Mouse (Mus musculus): ENCODE results near the gene Stx12.
"Not testable (repeated sequence)": the region's sequence is repeated elsewhere in the genome, so short reads cannot be mapped to it uniquely, and the experiment has no call there.

Gene Stx12

DNA sequence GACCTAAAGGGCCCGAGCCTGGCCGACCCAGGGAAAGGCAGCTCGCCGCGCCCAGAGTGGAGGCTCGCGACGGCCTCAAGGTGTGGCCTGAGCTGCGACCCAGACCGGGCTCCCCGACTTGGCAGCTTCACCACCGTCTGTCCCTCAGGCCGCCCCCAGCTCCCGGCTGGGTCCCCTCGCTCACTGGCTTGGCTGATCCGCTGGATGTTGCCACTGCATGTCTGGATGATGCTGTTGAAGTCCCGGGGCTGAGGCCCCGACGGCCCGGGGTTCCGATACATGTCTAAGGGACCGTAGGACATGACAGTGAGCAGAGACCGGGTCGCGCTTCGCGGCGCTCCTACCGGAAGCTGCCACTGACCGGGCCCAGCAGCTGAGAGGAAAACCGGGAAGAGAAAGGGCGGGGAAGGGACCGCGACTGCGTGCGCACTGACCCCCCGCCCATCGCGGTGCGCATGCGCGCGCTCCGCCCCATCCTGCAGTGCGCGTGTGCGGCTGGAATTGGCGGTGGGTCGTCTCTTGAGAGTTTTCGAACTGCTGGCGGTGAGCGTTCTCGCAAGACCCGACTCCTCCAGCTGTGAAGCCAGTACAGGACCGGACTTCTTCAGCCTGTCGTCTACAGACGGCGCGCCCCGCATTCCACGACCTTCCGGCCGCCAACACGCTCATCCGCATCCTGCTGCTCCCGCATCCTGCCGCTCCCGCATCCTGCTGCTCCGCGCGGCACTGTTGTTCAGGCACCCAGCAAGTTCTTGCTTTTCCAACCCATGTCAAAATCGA, at the start of gene Stx12:
Stx12 (minus strand) TSS at position 446 of the 780 bp plus-strand sequence.
- CTCF ChIA-PET, result no interaction called here

DNA sequence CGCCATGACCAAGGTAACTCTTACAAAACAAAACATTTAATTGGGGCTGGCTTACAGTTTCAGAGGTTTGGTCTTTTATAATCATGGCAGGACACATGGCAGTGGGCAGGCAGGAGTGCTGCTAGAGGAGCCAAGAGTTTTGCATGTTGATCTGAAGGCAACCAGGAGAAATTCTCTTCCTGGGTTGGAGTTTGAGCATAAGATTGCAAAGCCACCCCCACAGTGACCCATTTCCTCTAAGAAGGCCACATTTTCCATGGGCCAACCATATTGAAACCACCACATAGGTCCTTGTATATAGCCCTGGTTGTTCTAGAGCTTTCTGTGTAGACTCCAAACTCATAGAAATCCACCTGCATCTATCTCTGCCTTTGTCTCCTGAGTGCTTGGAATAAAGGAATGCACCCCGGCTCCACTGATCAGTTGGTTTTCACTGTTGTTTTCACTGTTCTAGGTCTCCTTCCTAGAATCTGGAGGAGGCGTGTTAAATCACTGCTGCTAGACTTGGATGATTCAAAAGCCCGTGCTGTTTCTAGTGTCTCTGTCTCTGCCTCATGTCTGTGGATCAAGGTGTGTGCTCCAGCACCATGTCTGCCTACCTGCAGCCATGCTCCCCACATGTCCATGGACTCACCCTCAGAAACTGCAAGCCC, 48.6 kb upstream of the Stx12 start:
- CTCF ChIA-PET, result interaction anchor here (0.7 kb wide), 1 partner anchor 397 kb away, joined by 6 read pairs; no protein-coding TSS in a partner anchor

DNA sequence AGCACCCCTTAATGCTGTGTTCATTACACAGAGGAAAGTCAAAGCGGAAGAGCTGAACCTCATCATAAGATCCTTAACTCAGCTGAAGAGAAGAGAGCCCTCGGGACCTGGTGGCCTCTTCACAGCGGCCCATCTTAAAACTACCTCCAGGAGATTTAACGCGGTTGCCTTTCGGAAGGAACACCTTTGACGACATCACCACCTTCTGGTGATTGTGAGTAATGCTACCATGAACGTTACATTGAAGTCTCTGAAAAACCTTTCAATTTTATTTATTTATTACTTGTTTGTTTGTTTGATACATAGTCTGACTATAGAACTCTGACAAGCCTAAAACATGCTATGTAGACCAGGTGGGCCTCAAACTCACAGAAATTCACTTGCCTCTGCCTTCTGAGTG, 46.5 kb upstream of the Stx12 start:
- CTCF ChIA-PET, result no interaction called here

DNA sequence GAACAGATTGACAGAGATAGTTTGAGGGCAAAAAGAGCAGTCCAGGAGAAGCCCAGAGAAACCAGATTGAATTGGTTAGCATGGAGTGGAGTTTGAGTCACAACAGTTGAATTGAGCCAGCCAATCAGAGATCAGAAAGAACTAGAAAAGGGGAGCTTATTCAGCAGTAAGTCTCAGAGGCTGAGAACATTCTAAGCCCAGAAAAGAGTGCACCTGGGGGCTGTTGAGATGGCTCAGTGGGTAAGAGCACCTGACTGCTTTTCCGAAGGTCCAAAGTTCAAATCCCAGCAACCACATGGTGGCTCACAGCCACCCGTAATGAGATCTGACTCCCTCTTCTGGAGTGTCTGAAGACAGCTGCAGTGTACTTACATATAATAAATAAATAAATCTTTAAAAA, 42.2 kb upstream of the Stx12 start:
- CTCF ChIA-PET, result interaction anchor here (0.7 kb wide), 1 partner anchor 55 kb away, joined by 6 read pairs; no protein-coding TSS in a partner anchor

DNA sequence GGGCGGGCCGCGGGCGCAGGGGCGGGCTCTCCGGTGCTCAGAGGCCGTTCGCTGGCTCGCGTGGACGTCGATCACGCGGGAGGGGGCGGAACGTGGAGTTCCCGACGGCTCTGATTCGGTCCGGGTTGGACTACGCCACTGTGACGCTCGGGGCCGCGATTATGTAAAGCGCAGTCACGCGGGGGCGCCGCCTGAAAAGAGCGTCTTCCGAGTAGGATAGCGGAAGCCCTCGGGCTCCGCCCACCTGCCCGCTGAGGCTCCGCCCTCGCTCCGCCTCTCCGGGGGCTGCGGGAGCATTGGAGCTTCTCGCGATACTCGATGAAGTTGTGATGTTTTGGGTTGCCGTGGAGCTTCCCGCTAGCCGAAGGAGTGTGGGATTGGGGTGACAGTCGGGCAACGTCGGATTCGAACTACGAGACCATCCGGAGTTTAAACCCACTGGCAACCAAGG, 38.3 kb upstream of the Stx12 start, which contains the start of gene Fam76a:
Fam76a (minus strand) TSS at position 1 of the 451 bp plus-strand sequence.
- CTCF ChIA-PET, result no interaction called here

DNA sequence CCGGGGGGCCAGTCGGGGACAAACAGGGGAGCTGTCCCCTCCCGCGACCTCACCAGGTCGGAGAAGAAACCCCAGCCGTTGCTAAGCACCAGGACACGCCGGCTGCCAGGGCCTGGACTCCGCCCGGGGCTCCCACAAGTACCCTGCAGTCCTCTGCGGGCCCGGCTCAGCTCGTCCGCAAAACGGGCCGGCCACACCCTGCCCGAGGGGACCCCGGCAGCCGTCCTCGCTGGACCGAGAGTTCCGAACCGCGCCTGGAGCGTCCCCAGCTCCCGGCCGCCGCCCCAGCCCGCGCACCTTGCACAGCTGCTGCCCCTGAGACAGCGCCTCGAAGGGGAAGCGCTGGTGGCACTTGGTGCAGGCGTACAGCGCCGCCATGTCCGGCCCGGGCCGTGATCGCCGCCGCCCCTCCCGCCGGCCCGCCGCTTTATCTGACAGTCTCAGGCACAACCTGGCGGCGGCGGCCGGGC, 37.8 kb upstream of the Stx12 start:
- CTCF ChIA-PET, result no interaction called here

DNA sequence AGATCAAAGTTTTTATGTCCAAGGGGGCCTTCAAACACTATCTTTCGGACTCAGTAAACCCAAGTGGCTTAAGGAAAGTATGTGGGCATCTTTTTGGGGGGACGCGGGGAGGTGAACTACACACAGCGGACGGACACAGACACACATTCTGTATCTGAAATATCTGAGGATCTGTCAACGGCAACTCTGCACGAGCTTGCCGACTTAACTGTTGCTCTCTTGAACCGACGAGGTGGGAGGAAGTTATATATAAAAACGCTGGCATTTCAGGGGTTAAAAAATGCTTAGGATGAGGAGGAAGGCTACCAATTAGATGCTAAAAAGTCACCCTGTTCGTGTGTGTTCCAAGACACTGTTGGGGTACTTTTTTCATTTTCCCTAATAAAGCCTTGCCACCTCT, 37.2 kb upstream of the Stx12 start:
- CTCF ChIA-PET, result interaction anchor here (0.6 kb wide), 1 partner anchor 375 kb away, joined by 4 read pairs; no protein-coding TSS in a partner anchor

DNA sequence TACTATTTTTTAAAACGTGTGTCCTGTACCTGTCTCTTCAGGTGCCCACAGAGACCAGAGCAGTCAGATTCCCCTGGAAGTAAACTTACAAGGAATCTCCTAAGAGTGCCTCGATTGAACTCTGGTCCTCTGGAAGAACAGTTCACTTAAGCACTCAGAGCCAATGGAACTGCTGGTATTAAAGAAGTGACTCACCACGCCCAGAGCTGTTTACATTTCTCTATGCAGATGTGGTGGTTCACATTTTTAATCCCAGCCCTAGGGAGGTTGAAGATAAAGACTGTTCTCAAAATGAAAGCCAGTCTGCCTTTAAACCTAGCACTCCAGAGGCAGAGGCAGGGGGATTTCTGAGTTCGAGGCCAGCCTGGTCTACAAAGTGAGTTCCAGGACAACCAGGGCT, 35.9 kb upstream of the Stx12 start:
- CTCF ChIA-PET, result no interaction called here

DNA sequence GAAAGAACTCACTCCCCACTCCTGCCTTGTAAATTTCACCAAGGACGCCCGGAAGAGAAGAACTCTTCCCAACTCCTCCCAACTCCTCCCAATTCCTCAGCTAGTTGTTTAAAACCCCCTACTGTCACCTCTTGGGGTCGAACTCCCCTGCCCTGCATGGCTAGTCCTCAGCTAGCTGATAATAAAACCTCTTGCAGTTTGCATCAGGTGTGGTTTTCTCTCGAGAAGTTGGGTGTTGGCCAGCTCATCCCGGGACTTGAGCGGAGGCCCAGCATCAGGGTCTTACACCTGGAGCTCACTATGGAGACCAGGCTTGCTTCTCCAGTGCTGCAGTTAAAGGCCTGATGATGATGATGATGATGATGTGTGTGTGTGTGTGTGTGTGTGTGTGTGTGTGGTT, 34.2 kb upstream of the Stx12 start:
- CTCF ChIA-PET, result not testable (repeated sequence)

DNA sequence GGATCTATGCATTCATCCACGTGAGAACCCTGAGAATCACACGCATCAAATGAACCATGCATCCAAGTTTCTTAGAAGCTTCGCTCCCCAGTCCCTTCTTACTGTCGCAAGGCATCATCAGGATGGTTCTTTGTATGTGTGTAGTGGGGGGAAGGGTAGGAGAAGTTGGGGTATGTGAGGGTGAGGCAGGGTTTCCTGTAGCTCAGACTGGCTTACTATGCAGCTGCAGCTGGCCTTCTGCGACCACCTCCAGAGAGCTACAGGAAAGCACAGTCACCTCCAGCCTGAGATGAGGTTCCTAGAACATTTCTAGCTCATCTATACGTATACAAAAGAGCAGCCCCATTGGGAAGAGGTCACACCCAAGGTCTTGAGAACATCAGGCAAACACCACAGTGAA, 27.8 kb upstream of the Stx12 start:
- CTCF ChIA-PET, result no interaction called here

DNA sequence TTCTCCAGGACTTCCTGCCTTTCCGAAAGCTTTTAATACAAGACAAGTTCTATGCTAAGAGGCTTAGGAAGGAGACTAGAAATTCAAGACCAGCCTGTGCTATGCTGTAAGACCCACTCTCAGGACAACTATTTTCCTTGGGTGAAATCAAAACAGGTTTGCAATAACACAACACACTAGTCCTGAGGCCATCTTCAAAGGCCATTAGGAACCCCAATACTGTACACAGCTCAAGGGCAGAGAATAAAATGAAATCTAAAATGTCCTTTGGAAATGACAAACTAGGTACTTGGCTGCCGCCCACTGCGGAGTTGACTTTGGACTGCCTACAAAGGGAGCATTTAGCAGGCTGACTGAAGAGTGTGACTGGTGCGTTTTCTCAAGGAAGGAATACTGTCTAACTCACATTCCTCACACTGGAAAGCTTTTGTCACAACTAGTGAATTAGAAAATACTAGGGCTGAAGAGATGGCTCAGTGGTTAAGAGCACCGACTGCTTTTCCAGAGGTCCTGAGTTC, 21.6 kb upstream of the Stx12 start:
- CTCF ChIA-PET, result no interaction called here

DNA sequence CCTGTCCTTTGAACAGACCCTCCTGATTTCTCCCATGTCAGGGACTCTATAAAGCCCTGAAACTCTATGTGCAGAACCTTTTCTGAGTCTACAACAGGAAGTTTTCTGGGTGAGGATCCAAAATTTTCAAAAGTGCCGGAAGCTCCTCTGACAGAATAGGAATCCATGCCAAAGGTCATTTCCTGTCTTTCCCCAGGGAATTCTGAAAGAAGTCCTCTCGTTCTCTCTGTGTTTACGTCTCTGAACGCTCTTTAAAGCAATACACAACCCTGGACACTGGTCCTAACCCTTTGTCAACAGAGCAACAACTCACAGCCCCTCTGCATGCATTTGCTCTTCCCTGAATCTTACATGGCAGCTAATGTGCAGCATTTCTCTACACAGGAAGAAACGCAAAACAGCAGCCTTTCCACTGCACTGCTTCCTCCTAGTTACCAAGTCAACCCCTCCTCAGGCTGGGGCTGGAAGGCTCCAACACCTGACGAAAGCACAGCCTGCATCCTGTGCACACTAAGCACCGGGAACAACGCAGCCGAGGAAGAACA, 20.5 kb upstream of the Stx12 start:
- CTCF ChIA-PET, result interaction anchor here (0.5 kb wide), 1 partner anchor 107 kb away, joined by 5 read pairs; no protein-coding TSS in a partner anchor

DNA sequence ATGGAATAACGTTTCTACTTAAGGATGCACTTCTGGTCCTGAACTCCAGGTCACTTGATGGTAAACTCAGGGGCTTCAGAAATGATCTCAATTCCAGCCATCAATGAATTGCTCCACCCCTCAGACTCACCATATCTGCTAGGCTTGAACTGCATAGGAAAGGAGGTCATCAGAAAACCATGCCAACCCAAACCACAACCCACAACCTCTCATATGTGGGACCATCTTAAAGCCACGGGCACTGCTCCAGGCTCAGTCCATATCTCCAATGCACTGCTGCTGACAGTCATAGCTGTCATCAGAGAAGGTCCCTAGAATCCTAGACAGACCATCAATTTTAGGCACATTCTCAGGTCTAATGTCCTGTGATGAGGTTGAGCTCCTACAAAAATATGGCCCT, 19.8 kb upstream of the Stx12 start:
- CTCF ChIA-PET, result interaction anchor here (0.5 to 0.6 kb wide), 2 partner anchors 106 to 331 kb away, joined by 5 to 26 read pairs; no protein-coding TSS in a partner anchor

DNA sequence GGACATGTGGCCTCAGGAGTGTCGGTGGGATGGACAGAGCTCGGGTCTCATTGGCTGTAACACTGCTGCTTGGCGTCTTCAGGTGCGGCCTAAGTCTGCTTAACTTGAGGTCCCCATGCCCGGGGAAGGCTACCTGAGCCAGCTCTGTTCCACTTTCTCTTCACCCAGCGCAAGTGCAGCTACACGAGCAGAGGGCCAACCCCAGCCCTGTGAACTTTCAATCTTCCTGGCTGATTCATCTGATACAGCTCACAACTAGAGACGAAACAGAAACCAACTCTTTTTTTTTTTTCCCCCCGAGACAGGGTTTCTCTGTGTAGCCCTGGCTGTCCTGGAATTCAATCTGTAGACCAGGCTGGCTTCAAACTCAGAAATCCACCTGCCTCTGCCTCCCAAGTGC, 13.9 kb upstream of the Stx12 start:
- CTCF ChIA-PET, result no interaction called here

DNA sequence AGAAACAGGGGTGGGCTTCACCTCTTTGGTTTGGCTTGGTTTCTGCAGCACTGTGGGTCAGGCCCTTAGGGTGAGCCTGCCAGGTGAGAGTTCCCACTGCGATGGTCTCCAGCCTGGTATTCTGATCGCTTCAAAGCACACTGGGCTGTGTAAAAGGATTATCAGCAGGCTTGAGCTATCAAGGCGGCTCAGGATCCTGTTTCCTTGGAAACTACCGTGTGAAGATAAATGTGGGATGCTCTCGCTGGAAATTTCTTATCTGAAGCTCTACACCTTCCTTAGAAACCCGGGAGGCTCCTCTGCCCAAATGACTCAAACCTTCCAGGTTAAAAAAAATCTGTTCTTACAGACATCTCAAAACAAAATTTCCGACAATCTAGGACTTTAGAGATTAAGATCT, 10.1 kb upstream of the Stx12 start:
- CTCF ChIA-PET, result no interaction called here

DNA sequence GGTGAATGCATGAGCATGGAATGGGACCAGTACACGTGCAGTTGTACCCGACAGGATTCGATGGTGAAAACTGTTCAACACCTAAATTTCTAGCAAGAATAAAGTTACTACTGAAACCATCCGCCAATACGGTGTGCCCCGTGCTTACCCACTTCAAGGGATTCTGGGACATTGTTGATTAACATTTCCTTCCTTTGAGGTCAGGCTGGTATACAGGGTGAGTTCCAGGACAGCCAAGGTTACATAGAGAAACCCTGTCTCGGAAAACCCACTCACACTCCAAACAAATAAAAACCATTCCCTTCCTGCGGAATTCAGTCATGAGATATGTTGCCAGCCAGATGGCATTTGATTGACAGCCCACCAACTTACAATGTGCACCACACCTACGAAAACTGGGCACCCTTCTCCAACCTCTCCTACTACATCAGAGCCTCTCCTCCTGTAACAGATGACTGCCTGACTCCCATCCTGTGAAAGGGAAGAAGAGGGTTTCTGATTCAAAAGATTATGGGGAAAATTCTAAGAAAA, 600 bp upstream of the Stx12 start:
- CTCF ChIA-PET, result no interaction called here

DNA sequence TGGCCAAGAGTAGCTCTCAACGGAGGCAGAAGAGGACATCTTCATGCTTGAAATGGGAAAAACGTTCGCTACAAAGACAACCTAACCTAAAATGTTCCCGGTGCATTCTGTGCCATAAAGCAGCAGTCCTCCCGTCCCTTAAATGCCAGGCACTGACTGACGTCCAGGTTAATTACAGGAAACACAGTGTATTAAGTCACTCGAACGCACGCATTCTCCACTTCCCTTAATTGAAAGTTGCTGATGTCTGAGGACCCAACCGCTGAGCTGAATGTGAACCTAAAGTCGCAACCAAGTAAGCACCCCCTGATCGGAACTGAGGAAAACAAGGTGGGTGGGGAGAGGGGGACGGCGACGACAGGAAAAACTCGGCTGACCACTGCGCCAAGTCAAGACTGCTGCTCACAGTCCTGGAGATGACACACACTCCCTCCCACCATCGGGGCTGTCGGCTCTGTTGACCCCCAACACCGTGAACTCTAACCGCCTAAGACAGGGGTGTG, 697 bp downstream of the Stx12 start:
- CTCF ChIA-PET, result interaction anchor here (0.6 kb wide), 1 partner anchor 79 kb away, joined by 6 read pairs; no protein-coding TSS in a partner anchor

DNA sequence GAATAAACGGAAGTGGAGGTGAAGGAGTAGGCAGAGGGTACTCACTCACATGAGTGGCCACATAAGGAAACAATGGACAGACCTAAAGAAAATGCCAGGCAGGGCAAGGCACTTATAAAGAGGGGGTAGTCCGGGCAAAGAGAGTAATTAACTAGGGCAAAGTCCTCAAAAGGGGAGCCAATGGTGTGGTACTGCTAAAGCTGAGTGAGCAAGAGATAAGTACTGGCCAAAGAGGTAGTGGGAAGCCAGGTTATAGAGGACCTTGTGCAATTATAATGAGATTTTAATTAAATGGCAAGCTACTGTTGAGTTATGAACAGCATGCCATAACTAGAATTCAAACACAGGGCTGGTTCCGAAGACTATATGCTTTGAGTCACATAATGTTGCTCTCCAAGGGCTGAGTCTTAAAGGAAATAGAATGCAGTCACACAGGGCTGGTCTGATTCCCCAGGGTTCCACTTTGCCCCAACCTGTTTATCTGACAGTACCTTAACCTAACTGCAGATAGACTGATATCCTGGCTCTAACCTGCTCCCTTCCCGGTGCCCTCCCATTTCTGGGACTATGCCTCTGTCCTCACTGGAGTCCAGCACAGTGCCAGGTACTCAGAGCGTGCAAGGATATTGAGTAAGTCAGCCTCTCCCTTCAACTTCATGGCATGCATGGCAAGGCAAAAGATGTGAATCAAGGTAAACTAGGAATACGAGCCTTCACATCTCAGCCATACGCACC, 9.8 kb downstream of the Stx12 start:
- CTCF ChIA-PET, result no interaction called here

DNA sequence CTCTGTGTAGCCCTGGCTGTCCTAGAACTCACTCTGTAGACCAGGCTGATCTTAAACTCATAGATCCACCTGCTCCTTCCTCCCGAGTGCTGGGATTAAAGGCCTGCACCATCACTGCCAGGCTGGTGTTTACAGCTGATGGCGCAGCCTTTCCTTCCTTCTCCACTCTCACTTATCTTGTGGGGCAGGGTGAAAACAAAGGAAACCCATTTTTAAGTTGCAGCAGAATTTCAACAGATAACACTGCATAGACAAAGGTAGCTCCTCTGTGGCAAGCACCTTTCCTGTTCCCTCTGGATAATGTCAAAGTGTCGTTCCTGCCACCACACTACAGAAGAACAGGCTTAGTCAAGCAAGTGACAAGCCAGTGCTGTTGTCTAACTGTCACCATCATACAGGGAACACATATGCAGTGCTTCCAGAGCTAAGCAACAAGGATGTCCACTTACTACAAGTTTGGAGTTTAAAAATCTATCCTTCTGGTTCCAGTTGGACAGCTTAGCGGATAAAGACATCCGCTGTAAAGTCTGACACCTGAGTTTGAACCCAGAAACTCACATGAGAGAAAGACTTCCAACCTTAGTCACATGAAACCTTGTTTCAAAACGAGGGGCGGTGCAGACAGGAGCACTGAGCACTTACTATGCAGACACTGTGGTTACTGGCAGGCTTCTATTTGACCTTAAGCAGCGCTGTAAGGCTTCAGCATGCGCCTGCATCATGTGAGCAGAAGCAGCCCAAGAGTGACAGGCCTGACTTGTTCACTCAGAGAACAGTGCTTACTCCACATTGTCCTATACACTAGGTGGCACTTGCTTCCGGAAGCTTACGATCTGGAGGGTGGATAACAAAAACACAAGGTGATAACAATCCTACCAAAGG, 10.6 kb downstream of the Stx12 start:
- CTCF ChIA-PET, result no interaction called here

DNA sequence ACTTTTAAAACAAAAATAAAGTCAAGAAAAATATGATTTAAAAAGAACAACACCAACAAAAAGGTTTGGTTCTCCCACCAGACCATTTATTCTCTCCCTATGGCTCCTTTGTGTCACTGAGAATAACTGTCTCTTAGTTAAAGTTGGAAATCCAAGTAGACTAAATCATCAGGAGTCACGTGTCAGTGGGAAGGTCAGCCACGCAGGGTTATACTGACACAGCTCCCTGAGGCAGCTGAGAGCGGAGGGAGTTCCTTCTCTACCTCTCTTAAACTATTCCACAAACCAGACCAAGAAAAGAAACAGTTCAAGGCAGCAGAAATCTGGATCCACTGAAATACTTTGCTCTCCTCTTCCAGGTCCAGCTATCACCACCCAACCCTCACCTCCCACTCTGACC, 13.2 kb downstream of the Stx12 start:
- CTCF ChIA-PET, result interaction anchor here (0.6 kb wide), 1 partner anchor 42 kb away, joined by 3 read pairs; no protein-coding TSS in a partner anchor

All from spleen, embryonic (tissue).